Mouse (Mus musculus) layer of hippocampus, adult 9-11 months (tissue): ENCODE results near the gene Olfr228.
"Not testable (repeated sequence)": the region's sequence is repeated elsewhere in the genome, so short reads cannot be mapped to it uniquely, and the experiment has no call there.

Source experiments
- DNase-seq: peaks from one replicate; pipeline ENCODE4 v3.0.0; 2022

Olfr228 gene

DNA sequence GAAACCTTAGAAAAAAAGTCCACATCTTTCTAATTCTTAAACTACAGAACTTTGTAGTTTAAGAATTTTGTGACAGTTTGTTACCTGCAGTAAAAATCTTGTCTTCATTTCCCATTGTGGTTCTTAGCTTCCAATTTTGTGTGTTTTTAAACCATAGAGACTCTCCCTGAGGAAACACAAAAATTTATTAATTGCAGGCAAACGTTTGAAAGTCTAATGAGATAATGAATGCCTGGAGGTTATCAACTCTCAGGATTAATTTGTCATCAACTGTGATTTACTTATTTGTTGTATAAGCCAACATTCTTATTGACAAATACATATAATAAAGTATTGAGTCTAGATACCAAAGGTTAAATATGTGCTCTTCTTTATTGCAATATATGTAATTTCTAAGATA is at the start of gene Olfr228:
Olfr228 (minus strand) TSS at position 101 of the 400 bp plus-strand sequence.
- no peak for DNase-seq

DNA sequence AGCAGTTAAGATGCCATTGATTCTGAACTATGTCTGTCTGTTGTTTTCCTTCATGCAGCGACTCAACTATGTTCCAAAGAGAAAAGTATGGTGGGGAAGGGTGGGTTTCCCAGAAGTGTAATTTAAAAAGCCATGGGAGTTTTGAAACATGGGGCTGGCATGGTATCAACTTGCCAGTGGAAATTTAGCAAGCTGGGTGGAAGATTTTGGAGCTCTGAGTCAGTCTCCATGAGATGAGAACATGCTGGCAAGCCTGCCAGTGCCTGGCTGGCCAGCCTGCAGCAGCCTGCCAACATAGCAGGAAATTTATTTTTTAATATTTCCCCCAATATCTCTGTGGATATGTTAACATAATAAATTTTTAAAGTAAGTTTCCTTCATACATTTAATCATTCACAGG is 43.8 kb upstream of the Olfr228 start:
- peak; percentile 59 for DNase-seq

DNA sequence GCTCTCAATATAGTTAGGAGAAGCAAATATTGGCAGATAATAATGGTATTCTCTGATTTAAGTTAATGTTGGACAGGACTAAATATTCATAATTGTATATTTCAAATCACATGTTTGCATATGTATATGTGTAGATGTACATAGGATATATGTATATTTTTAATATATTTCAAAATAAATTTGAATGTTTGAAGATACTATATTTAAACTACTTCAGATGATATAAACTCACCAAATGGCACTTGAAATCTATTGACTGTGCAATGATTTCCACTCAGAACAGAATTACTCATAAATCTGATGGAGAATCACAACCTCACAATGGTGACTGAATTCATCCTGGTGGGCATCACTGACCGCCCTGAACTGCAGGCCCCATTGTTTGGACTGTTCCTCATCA is 21.0 kb upstream of the Olfr228 start, which contains the start of gene Olfr1076:
Olfr1076 (plus strand) TSS at position 301 of the 400 bp plus-strand sequence.
- no peak for DNase-seq

DNA sequence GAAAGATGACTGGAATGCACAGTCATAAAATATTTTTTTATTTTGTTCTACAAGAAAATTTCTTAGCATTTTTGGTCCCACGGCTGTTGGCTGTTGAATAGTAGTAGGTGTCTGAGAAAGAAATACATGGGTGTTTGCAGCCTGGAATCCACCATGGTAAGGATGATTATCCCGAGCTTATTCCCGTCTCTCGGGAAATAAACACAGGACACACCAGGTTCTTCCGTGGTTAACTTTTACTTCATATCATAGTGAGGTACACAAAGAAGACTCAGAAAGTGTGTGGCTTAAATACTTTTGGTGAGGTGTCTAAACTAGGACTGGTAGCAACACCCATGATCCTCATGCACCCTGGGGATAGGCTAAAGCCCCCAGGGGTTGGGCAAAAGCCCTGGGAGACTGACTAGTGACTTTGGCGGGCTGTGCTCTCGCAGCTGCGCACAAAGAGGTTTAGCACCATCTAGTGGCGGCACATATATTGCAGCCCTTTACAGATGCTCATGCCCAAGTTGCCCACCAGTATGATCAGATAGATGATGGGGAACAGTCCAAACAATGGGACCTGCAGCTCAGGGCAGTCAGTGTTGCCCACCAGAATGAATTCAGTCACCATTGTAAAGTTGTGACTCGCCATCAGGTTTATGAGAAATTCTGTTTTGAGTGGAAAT is 22.6 kb downstream of the Olfr228 start:
- DNase-seq = peak; percentile 33

DNA sequence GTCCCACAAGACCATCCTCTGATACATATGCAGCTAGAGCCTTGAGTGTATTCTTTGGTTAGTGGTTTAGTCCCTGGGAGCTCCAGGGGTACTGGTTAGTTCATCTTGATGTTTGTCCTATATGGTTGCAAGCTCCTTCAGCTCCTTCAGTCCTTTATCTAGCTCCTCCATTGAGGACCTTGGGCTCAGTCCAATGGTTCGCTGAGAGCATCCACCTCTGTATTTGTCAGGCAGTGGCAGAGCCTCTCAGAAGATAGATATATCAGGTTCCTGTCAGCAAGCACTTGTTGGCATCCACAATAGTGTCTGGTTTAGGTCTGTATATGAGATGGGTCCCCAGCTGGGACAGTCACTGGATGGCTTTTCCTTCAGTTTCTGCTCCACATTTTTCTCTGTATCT is 26.8 kb downstream of the Olfr228 start:
- no peak for DNase-seq

DNA sequence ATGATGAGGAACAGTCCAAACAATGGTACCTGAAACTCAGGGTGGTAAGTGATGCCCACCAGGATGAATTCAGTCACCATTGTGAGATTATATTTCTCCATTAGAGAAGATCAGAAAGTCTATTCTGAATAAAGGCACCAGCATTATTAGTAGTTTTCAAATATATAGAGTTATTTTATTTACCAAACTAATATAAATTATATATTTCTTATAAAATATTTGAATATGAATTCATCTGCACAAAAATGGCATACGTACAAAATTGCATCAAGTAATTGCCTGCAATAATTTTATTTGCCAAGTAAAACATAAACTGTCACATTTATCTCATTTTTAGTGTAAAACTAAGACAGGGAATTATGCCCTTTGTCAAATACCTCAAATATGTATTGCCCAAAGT is 31.0 kb downstream of the Olfr228 start, which contains the start of gene Olfr1066:
Olfr1066 (minus strand) TSS at position 101 of the 400 bp plus-strand sequence.
- DNase-seq = no peak

DNA sequence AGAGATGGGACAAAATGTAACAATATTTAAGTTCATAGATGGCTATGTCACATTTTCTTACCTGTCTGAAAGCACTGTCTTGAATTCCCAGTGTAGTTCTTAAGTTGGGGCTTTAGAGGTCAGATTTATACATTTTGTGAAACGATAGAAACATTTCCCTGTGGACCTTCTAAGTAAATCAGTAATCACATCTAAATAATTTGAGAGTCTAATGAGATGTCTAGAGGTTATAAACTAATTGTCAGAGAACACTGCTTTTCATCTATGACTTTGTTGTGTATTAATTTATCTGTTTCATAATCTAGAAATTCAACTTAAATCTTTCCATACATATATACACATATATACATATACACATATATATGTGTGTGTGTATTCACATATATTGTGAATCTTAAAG is 36.7 kb downstream of the Olfr228 start, which contains the start of gene Olfr1065:
Olfr1065 (minus strand) TSS at position 101 of the 400 bp plus-strand sequence.
- not testable (repeated sequence) for DNase-seq

DNA sequence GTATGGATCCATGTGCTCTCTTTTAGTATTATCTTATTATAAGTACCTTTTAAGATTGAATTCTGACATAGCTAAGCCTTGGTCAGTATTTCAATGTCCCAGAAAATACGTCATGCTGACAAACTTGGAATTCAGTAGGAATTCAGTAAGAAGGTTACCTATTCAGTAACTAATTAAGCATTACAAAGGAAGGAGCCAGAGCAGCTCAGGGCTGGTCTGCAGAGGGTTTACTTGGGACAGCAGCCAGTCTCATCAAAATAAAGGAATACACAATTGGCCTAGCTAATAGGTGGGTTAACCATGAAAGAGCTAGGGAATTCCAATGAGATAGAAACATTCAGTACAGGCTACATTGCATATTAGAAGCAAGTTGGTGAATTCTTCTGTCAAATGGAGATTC is 45.1 kb downstream of the Olfr228 start:
- not testable (repeated sequence) for DNase-seq
